9 mouse cellular contexts compared by ENCODE assay signal in genomic region chr11:36676446-36677284, GRCm38 (mm10).
DNase-seq lines count a peak whose midpoint lies in the region; ATAC-seq and TF ChIP-seq lines count a peak whose summit lies in the region.
"Had no signal": no experiment of that assay in that cellular context is flagged by ENCODE, and none has a peak within 500 bp of the region (broad histone marks: within the 10 kb centered on the region; RNA-seq: fewer than 3 reads in every experiment).

No protein-coding gene starts in this region.

- H3K27ac ChIP-seq in liver, embryonic 12.5 days, result no peak overlapping the region
- H3K27ac ChIP-seq in liver, postnatal 0 days (ENCODE audit: low read depth), result no peak overlapping the region
- no peak overlapping the region for H3K27ac ChIP-seq in intestine, embryonic 14.5 days (ENCODE audit: low read depth)
- H3K27ac ChIP-seq in neural tube, embryonic 14.5 days (ENCODE audit: low read depth, low read length), result peak overlapping the region; percentile 97

- peak overlapping the region; percentile 55; the same call in 1 of the 2 replicates for H3K4me2 ChIP-seq in liver, embryonic 12.5 days
- H3K4me2 ChIP-seq in liver, postnatal 0 days (ENCODE audit: low read depth, low read length), result no peak overlapping the region
- peak overlapping the region; percentile 64 for H3K4me2 ChIP-seq in intestine, embryonic 14.5 days (ENCODE audit: low read length)
- H3K4me2 ChIP-seq in neural tube, embryonic 14.5 days (ENCODE audit: low read depth, low read length), result peak overlapping the region; percentile 65

- no peaks in the 10 kb centered on the region for H3K36me3 ChIP-seq in liver, embryonic 12.5 days
- no peaks in the 10 kb centered on the region for H3K36me3 ChIP-seq in liver, postnatal 0 days (replicated peaks; ENCODE audit: insufficient read depth, low read length)
- H3K36me3 ChIP-seq in intestine, embryonic 14.5 days (ENCODE audit: control insufficient read depth, insufficient read depth, low read length), result no peaks in the 10 kb centered on the region
- no peaks in the 10 kb centered on the region for H3K36me3 ChIP-seq in neural tube, embryonic 14.5 days (ENCODE audit: control insufficient read depth, insufficient read depth, low read length)

- no peak for TF ChIP-seq EP300 in liver, postnatal 0 days (IDR thresholded peaks at IDR 0.05; ENCODE audit: low read depth)

- H3K9me3 ChIP-seq in liver, embryonic 12.5 days (replicated peaks), result no peaks in the 10 kb centered on the region
- H3K9me3 ChIP-seq in liver, postnatal 0 days (ENCODE audit: low read length), result no peaks in the 10 kb centered on the region
- no peaks in the 10 kb centered on the region for H3K9me3 ChIP-seq in intestine, embryonic 14.5 days (ENCODE audit: control insufficient read depth, low read length)
- H3K9me3 ChIP-seq in neural tube, embryonic 14.5 days (ENCODE audit: control insufficient read depth, low read length), result no peaks in the 10 kb centered on the region
- H3K9me3 ChIP-seq: megakaryocyte, embryonic 14.5 days had no signal

- DNase-seq in cerebellum, adult 18-20 months, result peak; percentile 15 to 37
- DNase-seq in cerebellum, adult 11 months, result no peak
- no peak for DNase-seq in liver, postnatal 0 days
- no peak for DNase-seq in intestine, embryonic 14.5 days (ENCODE audit: low spot score)
- no peak for DNase-seq in frontal cortex, postnatal 25 days (ENCODE audit: low spot score in 2 of 2)
- DNase-seq in left cerebral cortex, adult 9 months (ENCODE audit: low spot score in 2 of 2), result no peak

- H3K4me1 ChIP-seq in liver, embryonic 12.5 days, result no peaks in the 10 kb centered on the region
- no peaks in the 10 kb centered on the region for H3K4me1 ChIP-seq in liver, postnatal 0 days (ENCODE audit: insufficient read depth)
- no peaks in the 10 kb centered on the region for H3K4me1 ChIP-seq in intestine, embryonic 14.5 days (replicated peaks; ENCODE audit: control insufficient read depth, insufficient read depth, low read length)
- H3K4me1 ChIP-seq in neural tube, embryonic 14.5 days (ENCODE audit: control insufficient read depth, insufficient read depth, low read length), result peaks cover 17% of the 10 kb centered on the region; the same call in 1 of the 2 replicates

- WGBS in liver, embryonic 12.5 days (ENCODE audit: insufficient replicate concordance), result 56% methylated on average over 16 of the region's 16 CpGs
- 58% methylated on average over 16 of the region's 16 CpGs for WGBS in liver, postnatal 0 days (ENCODE audit: insufficient replicate concordance)
- 38% methylated on average over 16 of the region's 16 CpGs for WGBS in intestine, embryonic 14.5 days
- WGBS in neural tube, embryonic 14.5 days, result 35% methylated on average over 16 of the region's 16 CpGs

- peaks cover 17% of the 10 kb centered on the region; the same call in 1 of the 2 replicates for H3K27me3 ChIP-seq in liver, embryonic 12.5 days (replicated peaks)
- 0 out of 2 replicates have a peak, but pooled peaks cover 4% of the 10 kb centered on the region for H3K27me3 ChIP-seq in liver, postnatal 0 days (ENCODE audit: insufficient read depth, low read length)
- H3K27me3 ChIP-seq in intestine, embryonic 14.5 days (replicated peaks; ENCODE audit: control insufficient read depth, insufficient read depth, low read length), result no peaks in the 10 kb centered on the region
- no peaks in the 10 kb centered on the region for H3K27me3 ChIP-seq in neural tube, embryonic 14.5 days (ENCODE audit: control insufficient read depth, insufficient read depth, low read length)

- no peak overlapping the region for H3K9ac ChIP-seq in liver, embryonic 12.5 days
- no peak overlapping the region for H3K9ac ChIP-seq in liver, postnatal 0 days (replicated peaks)
- H3K9ac ChIP-seq in intestine, embryonic 14.5 days (ENCODE audit: low read length), result no peak overlapping the region
- peak overlapping the region; percentile 64 for H3K9ac ChIP-seq in neural tube, embryonic 14.5 days (replicated peaks; ENCODE audit: low read depth, low read length)

- ATAC-seq in liver, embryonic 12.5 days, result no peak
- ATAC-seq in liver, postnatal 0 days, result no peak
- ATAC-seq in intestine, embryonic 14.5 days (replicated peaks; ENCODE audit: low FRiP score, low TSS enrichment, low read depth), result no peak
- no peak for ATAC-seq in neural tube, embryonic 14.5 days (ENCODE audit: low read depth)

- no peak overlapping the region for H3K4me3 ChIP-seq in liver, embryonic 12.5 days
- H3K4me3 ChIP-seq in liver, postnatal 0 days (ENCODE audit: low read depth, low read length), result no peak overlapping the region
- H3K4me3 ChIP-seq in intestine, embryonic 14.5 days (ENCODE audit: low read depth, low read length), result peak overlapping the region; percentile 47
- peak overlapping the region; percentile 45 for H3K4me3 ChIP-seq in neural tube, embryonic 14.5 days (ENCODE audit: low read depth, low read length)

- TF ChIP-seq CTCF in liver, postnatal 0 days (IDR thresholded peaks at IDR 0.05; ENCODE audit: low read depth), result no peak

Comparison
In these comparisons a context has a peak if more than half of its experiments do, and no peak if none do; other contexts are left out.
1. DNase-seq: peak in cerebellum, adult 18-20 months (2 of 2); none in cerebellum, adult 11 months (single experiment), liver, postnatal 0 days (single experiment), intestine, embryonic 14.5 days (single experiment), frontal cortex, postnatal 25 days (0 of 2) and left cerebral cortex, adult 9 months (0 of 2).
2. H3K4me3 ChIP-seq: peak in intestine, embryonic 14.5 days (single experiment) and neural tube, embryonic 14.5 days (single experiment); none in liver, embryonic 12.5 days (single experiment) and liver, postnatal 0 days (single experiment).